12 mouse cellular contexts compared by ENCODE assay signal in genomic region chr4:133063799-133064198, GRCm38 (mm10). TPM values are rescaled to one million over a fixed set of nuclear protein-coding genes. Genes with fewer than 3 reads are reported as not detected.
DNase-seq lines count a peak whose midpoint lies in the region; ATAC-seq and TF ChIP-seq lines count a peak whose summit lies in the region.
"Had no signal": no experiment of that assay in that cellular context is flagged by ENCODE, and none has a peak within 500 bp of the region (broad histone marks: within the 10 kb centered on the region; RNA-seq: fewer than 3 reads in every experiment).

No protein-coding gene starts in this region.

- no peak overlapping the region for H3K9ac ChIP-seq in stomach, embryonic 16.5 days (ENCODE audit: low read length)
- no peak overlapping the region for H3K9ac ChIP-seq in lung, postnatal 0 days (replicated peaks; ENCODE audit: low read depth)
- no peak overlapping the region for H3K9ac ChIP-seq in hindbrain, embryonic 13.5 days

- peaks cover 41% of the 10 kb centered on the region for H3K36me3 ChIP-seq in stomach, embryonic 16.5 days (ENCODE audit: control insufficient read depth, insufficient read depth, low read length)
- peaks cover 48% of the 10 kb centered on the region for H3K36me3 ChIP-seq in lung, postnatal 0 days (ENCODE audit: insufficient read depth, low read length)
- peaks cover 70% of the 10 kb centered on the region for H3K36me3 ChIP-seq in hindbrain, embryonic 13.5 days

- H3K27ac ChIP-seq in stomach, embryonic 16.5 days (ENCODE audit: low read length) = no peak overlapping the region
- no peak overlapping the region for H3K27ac ChIP-seq in left cerebral cortex, adult 2 months
- no peak overlapping the region for H3K27ac ChIP-seq in lung, postnatal 0 days (ENCODE audit: low read length)
- H3K27ac ChIP-seq in hindbrain, embryonic 13.5 days = no peak overlapping the region

- ATAC-seq in stomach, embryonic 16.5 days (ENCODE audit: insufficient read depth, low FRiP score) = 0 out of 2 replicates have a peak, but pooled peaks have one; percentile 3
- ATAC-seq in lung, postnatal 0 days = no peak
- ATAC-seq in hindbrain, embryonic 13.5 days (ENCODE audit: low FRiP score) = no peak
- ATAC-seq: activated CD4-positive, CD25-positive, alpha-beta regulatory T cell, adult 4 months had no signal

- peak; percentile 97 for DNase-seq in heart, adult 11 months
- DNase-seq in heart, postnatal 25 days (ENCODE audit: low spot score) = no peak
- DNase-seq in heart, postnatal 10 days = peak; percentile 61 to 76
- DNase-seq in kidney, postnatal 10 days = peak; percentile 77
- no peak for DNase-seq in left cerebral cortex, adult 2 months (ENCODE audit: extremely low spot score in 1 of 2, low spot score in 2 of 2)
- DNase-seq in lung, postnatal 0 days (ENCODE audit: low spot score) = no peak
- DNase-seq: B cell, adult 2 months; cerebellum, postnatal 10 days; lung, adult 18-20 months had no signal

- TF ChIP-seq CTCF in left cerebral cortex, adult 2 months (IDR thresholded peaks at IDR 0.05) = no peak
- TF ChIP-seq CTCF in lung, postnatal 0 days (IDR thresholded peaks at IDR 0.05) = no peak

- no peak overlapping the region for H3K4me3 ChIP-seq in stomach, embryonic 16.5 days (replicated peaks; ENCODE audit: low read length)
- H3K4me3 ChIP-seq in left cerebral cortex, adult 2 months = no peak overlapping the region
- no peak overlapping the region for H3K4me3 ChIP-seq in lung, postnatal 0 days (ENCODE audit: low read depth, low read length)
- H3K4me3 ChIP-seq in hindbrain, embryonic 13.5 days = no peak overlapping the region

- intact Hi-C loops in heart, postnatal 25 days (cut with DNase I) = loop anchor here (5.0 kb wide), 1 partner anchor 134 kb away; no protein-coding TSS in a partner anchor
- intact Hi-C loops in heart, postnatal 10 days (cut with DNase I) = loop anchor here (2.0 kb wide), 1 partner anchor 15 kb away; no protein-coding TSS in a partner anchor
- intact Hi-C loops in left cerebral cortex, adult 2 months (cut with DNase I) = no loop called here

- WGBS in stomach, embryonic 16.5 days = 74% methylated on average over 13 of the region's 13 CpGs
- WGBS in lung, postnatal 0 days = 88% methylated on average over 13 of the region's 13 CpGs
- WGBS in hindbrain, embryonic 13.5 days = 83% methylated on average over 13 of the region's 13 CpGs

- H3K4me2 ChIP-seq in stomach, embryonic 16.5 days (ENCODE audit: low read depth, low read length) = no peak overlapping the region
- no peak overlapping the region for H3K4me2 ChIP-seq in lung, postnatal 0 days (replicated peaks; ENCODE audit: low read depth, low read length)
- no peak overlapping the region for H3K4me2 ChIP-seq in hindbrain, embryonic 13.5 days

- TF ChIP-seq EP300 in lung, postnatal 0 days (IDR thresholded peaks at IDR 0.05) = no peak

- H3K4me1 ChIP-seq in stomach, embryonic 16.5 days (ENCODE audit: control insufficient read depth, insufficient read depth, low read length) = peaks cover 23% of the 10 kb centered on the region
- H3K4me1 ChIP-seq in lung, postnatal 0 days (ENCODE audit: insufficient read depth, low read depth, low read length) = no peaks in the 10 kb centered on the region
- peaks cover 22% of the 10 kb centered on the region for H3K4me1 ChIP-seq in hindbrain, embryonic 13.5 days (replicated peaks)

- no peaks in the 10 kb centered on the region for H3K9me3 ChIP-seq in stomach, embryonic 16.5 days (replicated peaks; ENCODE audit: control insufficient read depth, low read length)
- H3K9me3 ChIP-seq in lung, postnatal 0 days (ENCODE audit: low read length) = no peaks in the 10 kb centered on the region
- H3K9me3 ChIP-seq in hindbrain, embryonic 13.5 days = no peaks in the 10 kb centered on the region

- H3K27me3 ChIP-seq in stomach, embryonic 16.5 days (ENCODE audit: control insufficient read depth, insufficient read depth, low read length) = no peaks in the 10 kb centered on the region
- no peaks in the 10 kb centered on the region for H3K27me3 ChIP-seq in lung, postnatal 0 days (replicated peaks; ENCODE audit: insufficient read depth, low read length)
- H3K27me3 ChIP-seq in hindbrain, embryonic 13.5 days = no peaks in the 10 kb centered on the region

RNA-seq across cellular contexts. Expression of gene Ahdc1, which starts 52.7 kb away (rescaled TPM):
- total RNA-seq in heart, postnatal 25 days (2021) = 10 to 100 TPM; 43.2 to 50.4 TPM
- 10 to 100 TPM; 54.0 to 63.0 TPM for total RNA-seq in heart, postnatal 10 days (2021)
- 4.9 and 7.1 TPM in 2 replicates for polyA plus RNA-seq in stomach, embryonic 16.5 days (2015; fragmentation: Nextera tagmentation; extraction: Ambion mirVana)
- total RNA-seq in left cerebral cortex, adult 2 months (2021) = 100 to 1,000 TPM; 108 to 132 TPM
- polyA plus RNA-seq in lung, postnatal 0 days (2015; fragmentation: Nextera tagmentation; extraction: Ambion mirVana) = 3.9 and 4.4 TPM in 2 replicates
- polyA plus RNA-seq in hindbrain, embryonic 13.5 days (2015; fragmentation: Nextera tagmentation; extraction: Ambion mirVana) = 11.0 and 12.5 TPM in 2 replicates

Comparison
In these comparisons a context has a peak if more than half of its experiments do, and no peak if none do; other contexts are left out.
1. DNase-seq: peak in heart, adult 11 months (single experiment), heart, postnatal 10 days (2 of 2) and kidney, postnatal 10 days (single experiment); none in heart, postnatal 25 days (single experiment), left cerebral cortex, adult 2 months (0 of 2) and lung, postnatal 0 days (single experiment).